In genomic region chr9:65248377-65248690, GRCm38 (mm10) we compare ENCODE assay signal across 18 mouse cellular contexts. TPM values are rescaled to one million over a fixed set of nuclear protein-coding genes. Genes with fewer than 3 reads are reported as not detected.
DNase-seq lines count a peak whose midpoint lies in the region; ATAC-seq and TF ChIP-seq lines count a peak whose summit lies in the region.
"Had no signal": no experiment of that assay in that cellular context is flagged by ENCODE, and none has a peak within 500 bp of the region (broad histone marks: within the 10 kb centered on the region; RNA-seq: fewer than 3 reads in every experiment).

No protein-coding gene starts in this region.

- no peak overlapping the region for H3K4me2 ChIP-seq in heart, embryonic 12.5 days
- H3K4me2 ChIP-seq in lung, embryonic 14.5 days: no peak overlapping the region
- H3K4me2 ChIP-seq: embryonic facial prominence, embryonic 15.5 days; forebrain, embryonic 15.5 days; hindbrain, embryonic 14.5 days; lung, embryonic 15.5 days; midbrain, embryonic 13.5 days had no signal

- peaks cover 11% of the 10 kb centered on the region for H3K4me1 ChIP-seq in heart, embryonic 12.5 days (replicated peaks)
- H3K4me1 ChIP-seq in lung, embryonic 14.5 days (ENCODE audit: insufficient read depth): no peaks in the 10 kb centered on the region
- H3K4me1 ChIP-seq: forebrain, embryonic 15.5 days had no signal

- H3K9ac ChIP-seq in heart, embryonic 12.5 days: no peak overlapping the region
- H3K9ac ChIP-seq in lung, embryonic 14.5 days: no peak overlapping the region
- H3K9ac ChIP-seq: embryonic facial prominence, embryonic 15.5 days; forebrain, embryonic 15.5 days; hindbrain, embryonic 14.5 days; lung, embryonic 15.5 days; midbrain, embryonic 13.5 days had no signal

- no peak for TF ChIP-seq CTCF in lung, embryonic 14.5 days (IDR thresholded peaks at IDR 0.05; ENCODE audit: low read depth)

- no peak for ATAC-seq in heart, embryonic 12.5 days (ENCODE audit: insufficient number of reproducible peaks, low FRiP score)
- no peak for ATAC-seq in lung, embryonic 14.5 days (ENCODE audit: insufficient read depth)
- ATAC-seq: forebrain, embryonic 15.5 days; midbrain, embryonic 13.5 days had no signal

- H3K4me3 ChIP-seq in heart, embryonic 12.5 days: no peak overlapping the region
- no peak overlapping the region for H3K4me3 ChIP-seq in lung, embryonic 14.5 days (ENCODE audit: low read depth, low read length)
- H3K4me3 ChIP-seq: embryonic facial prominence, embryonic 15.5 days; forebrain, embryonic 15.5 days; left cerebral cortex, adult 2 months; lung, embryonic 15.5 days; midbrain, embryonic 13.5 days had no signal

- H3K36me3 ChIP-seq in heart, embryonic 12.5 days: no peaks in the 10 kb centered on the region
- H3K36me3 ChIP-seq in lung, embryonic 14.5 days (ENCODE audit: insufficient read depth): no peaks in the 10 kb centered on the region
- H3K36me3 ChIP-seq: embryonic facial prominence, embryonic 15.5 days; forebrain, embryonic 15.5 days; lung, embryonic 15.5 days; midbrain, embryonic 13.5 days had no signal

- intact Hi-C loops in heart, postnatal 10 days (cut with DNase I): no loop called here

- H3K27ac ChIP-seq in heart, embryonic 12.5 days (ENCODE audit: poor library complexity, severe bottlenecking): no peak overlapping the region
- H3K27ac ChIP-seq in lung, embryonic 14.5 days (ENCODE audit: low read depth): no peak overlapping the region
- H3K27ac ChIP-seq: embryonic facial prominence, embryonic 15.5 days; forebrain, embryonic 15.5 days; hindbrain, embryonic 14.5 days; left cerebral cortex, adult 2 months; lung, embryonic 15.5 days; midbrain, embryonic 13.5 days had no signal

- H3K9me3 ChIP-seq in heart, embryonic 12.5 days (replicated peaks): no peaks in the 10 kb centered on the region
- H3K9me3 ChIP-seq in lung, embryonic 14.5 days (ENCODE audit: low read depth, low read length): no peaks in the 10 kb centered on the region
- H3K9me3 ChIP-seq: embryonic facial prominence, embryonic 15.5 days; forebrain, embryonic 15.5 days; lung, embryonic 15.5 days; midbrain, embryonic 13.5 days had no signal

- no peaks in the 10 kb centered on the region for H3K27me3 ChIP-seq in heart, embryonic 12.5 days (replicated peaks)
- H3K27me3 ChIP-seq in lung, embryonic 14.5 days (ENCODE audit: insufficient read depth, low read length): no peaks in the 10 kb centered on the region
- H3K27me3 ChIP-seq: embryonic facial prominence, embryonic 15.5 days; forebrain, embryonic 15.5 days; lung, embryonic 15.5 days; midbrain, embryonic 13.5 days had no signal

- peak; percentile 96 for DNase-seq in heart, adult 11 months
- DNase-seq in lung, embryonic 14.5 days: peak; percentile 28
- DNase-seq in lung, postnatal 14 days: no peak
- peak; percentile 64 to 66 for DNase-seq in heart, postnatal 10 days
- peak; percentile 30 to 33 for DNase-seq in thymus, postnatal 10 days (ENCODE audit: low spot score in 2 of 2)
- DNase-seq in right cerebral cortex, postnatal 25 days: no peak
- DNase-seq in embryo, embryonic 11 days: no peak
- DNase-seq: adrenal gland, postnatal 10 days; B cell, adult 2 months; cerebellum, postnatal 36 days; kidney, adult 18-20 months had no signal

- WGBS in heart, embryonic 12.5 days: 84% methylated on average over 5 of the region's 5 CpGs
- 77% methylated on average over 5 of the region's 5 CpGs for WGBS in lung, embryonic 14.5 days

RNA-seq across cellular contexts. Expression of gene Cilp, which starts 16.6 kb away (rescaled TPM):
- 0.17 TPM in 1 of 2 replicates, not detected in the other for polyA plus RNA-seq in heart, embryonic 12.5 days (2016; fragmentation: Nextera tagmentation; extraction: Ambion mirVana)
- polyA plus RNA-seq in lung, embryonic 14.5 days (2014; fragmentation: Nextera tagmentation; extraction: Ambion mirVana): 0.22 TPM in 1 of 2 replicates, not detected in the other
- total RNA-seq in heart, postnatal 10 days (2021): 1 to 10 TPM; 5.4 to 6.6 TPM

RNA-seq across cellular contexts. Expression of gene Clpx, which starts 45.7 kb away (rescaled TPM):
- 44.6 and 45.2 TPM in 2 replicates for polyA plus RNA-seq in heart, embryonic 12.5 days (2016; fragmentation: Nextera tagmentation; extraction: Ambion mirVana)
- polyA plus RNA-seq in lung, embryonic 14.5 days (2014; fragmentation: Nextera tagmentation; extraction: Ambion mirVana): 44.7 and 53.0 TPM in 2 replicates
- total RNA-seq in heart, postnatal 10 days (2021): 10 to 100 TPM; 76.3 to 83.4 TPM

RNA-seq across cellular contexts. Expression of gene Parp16, which starts 53.2 kb away (rescaled TPM):
- 5.0 and 5.8 TPM in 2 replicates for polyA plus RNA-seq in heart, embryonic 12.5 days (2016; fragmentation: Nextera tagmentation; extraction: Ambion mirVana)
- polyA plus RNA-seq in lung, embryonic 14.5 days (2014; fragmentation: Nextera tagmentation; extraction: Ambion mirVana): 5.3 and 6.9 TPM in 2 replicates
- 1 to 10 TPM; 5.1 to 5.9 TPM for total RNA-seq in heart, postnatal 10 days (2021)

Comparison
In these comparisons a context has a peak if more than half of its experiments do, and no peak if none do; other contexts are left out.
1. DNase-seq: peak in heart, adult 11 months (single experiment), lung, embryonic 14.5 days (single experiment), heart, postnatal 10 days (2 of 2) and thymus, postnatal 10 days (2 of 2); none in lung, postnatal 14 days (single experiment), right cerebral cortex, postnatal 25 days (single experiment) and embryo, embryonic 11 days (single experiment).